Mouse (Mus musculus) retina, postnatal 7 days (tissue): Measurements from ENCODE around the gene Atf4.
A peak's percentile ranks its signal among the peaks of the same experiment; 100 is the strongest.

Source experiments
- DNase-seq: peaks from one replicate; pipeline ENCODE4 v3.0.0-alpha.2; 2012; ENCODE audit warnings: low read depth, low spot score

Gene Atf4

DNA sequence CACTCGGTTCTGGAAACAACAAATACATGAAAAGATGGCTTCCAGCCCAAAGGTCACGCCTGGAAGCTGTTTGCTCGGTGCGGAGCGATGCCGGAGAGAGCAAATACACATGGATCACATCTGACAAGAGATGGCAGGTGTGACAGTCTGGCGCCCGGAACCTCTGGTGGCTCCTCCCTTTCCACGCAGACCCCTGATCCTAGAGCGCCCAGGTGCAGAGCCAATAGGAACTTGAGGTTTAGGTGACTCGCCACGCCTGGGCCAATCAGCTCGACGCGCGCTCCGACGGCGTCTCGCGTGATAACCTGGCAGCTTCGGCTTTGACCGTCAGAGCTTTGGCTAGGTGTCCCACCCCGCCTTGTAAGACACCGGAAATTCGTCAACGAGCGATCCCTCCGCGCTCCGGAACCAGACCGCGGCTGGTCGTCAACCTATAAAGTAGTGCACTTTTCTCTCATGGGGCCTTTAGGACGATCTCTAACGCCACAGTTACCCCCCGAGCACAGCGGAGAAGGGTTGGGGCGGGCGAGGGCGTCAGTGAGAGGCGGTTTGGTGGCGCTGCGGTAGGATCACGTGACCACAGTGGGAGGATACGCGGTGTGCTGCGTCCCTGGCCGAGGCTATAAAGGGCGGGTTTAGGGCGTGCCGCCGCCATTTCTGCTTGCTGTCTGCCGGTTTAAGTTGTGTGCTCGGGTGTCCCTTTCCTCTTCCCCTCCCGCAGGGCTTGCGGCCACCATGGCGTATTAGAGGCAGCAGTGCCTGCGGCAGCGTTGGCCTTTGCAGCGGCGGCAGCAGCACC lies at the start of gene Atf4:
Gene Atf4 (plus strand): TSS at position 338 of the 799 bp plus-strand sequence.
- peak; percentile 98 for DNase-seq

DNA sequence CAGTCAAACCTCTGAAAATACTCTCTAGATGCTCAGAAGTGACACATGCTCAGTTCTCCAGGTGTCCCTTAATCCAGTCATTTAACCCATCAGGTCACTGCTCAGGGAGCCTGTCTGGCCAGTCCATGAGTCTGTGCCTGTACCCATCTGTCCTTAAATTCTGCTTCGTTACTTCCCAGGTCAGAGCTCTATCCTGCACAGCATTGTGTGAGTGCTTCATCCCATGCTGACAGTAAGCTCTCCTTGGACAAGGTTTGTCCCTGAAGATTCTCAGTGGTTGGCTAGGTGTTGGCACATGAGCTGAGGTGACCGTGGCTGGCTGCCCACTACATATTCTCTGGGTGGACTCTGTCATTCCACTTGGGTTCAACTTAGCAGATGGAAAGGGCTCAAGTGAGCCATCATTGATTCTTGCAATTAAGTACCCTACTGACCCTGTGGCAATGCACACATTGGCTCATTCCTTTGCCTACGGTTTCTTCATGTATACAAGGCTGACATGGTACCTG lies 48.9 kb upstream of the Atf4 start:
- no peak for DNase-seq

DNA sequence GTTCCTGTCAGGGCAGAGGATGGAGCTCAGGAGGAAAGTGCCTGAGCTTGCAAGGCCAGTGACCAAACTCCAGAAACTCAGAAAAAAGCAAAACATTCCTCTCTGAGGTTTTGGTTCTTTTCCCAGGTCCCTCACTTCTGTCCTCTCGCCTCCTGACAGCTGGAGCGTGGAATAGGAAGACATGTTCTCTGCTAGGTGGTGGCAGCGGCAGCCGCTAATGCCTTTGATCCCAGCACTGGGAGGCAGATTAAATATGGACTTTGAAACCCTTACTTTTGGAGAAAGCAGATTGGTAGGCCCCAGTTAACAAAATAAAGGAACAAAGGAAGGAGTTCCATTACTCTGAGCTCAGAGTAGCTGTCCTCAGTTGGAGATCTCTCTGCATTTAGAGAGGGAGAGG lies 46.5 kb upstream of the Atf4 start:
- no peak for DNase-seq

DNA sequence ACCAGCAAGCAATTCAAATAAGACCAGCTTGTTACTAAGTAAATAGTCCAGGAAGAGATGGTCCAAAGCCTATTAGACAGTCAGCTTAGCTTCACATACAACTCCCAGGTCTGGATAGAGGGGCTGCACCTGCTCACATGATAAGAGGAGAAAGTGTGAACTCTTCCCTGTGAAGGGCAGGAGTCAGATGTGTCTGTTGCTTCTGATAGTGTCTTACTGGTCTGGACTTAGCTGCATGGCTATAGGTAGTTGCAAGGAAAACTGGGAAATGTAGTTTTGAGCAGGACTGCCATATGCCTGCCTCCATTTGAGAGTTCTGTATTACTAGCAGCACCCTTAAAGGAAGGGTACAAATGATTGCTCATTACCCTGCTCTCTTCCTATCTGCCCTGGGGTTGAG lies 41.3 kb upstream of the Atf4 start:
- DNase-seq, result no peak

DNA sequence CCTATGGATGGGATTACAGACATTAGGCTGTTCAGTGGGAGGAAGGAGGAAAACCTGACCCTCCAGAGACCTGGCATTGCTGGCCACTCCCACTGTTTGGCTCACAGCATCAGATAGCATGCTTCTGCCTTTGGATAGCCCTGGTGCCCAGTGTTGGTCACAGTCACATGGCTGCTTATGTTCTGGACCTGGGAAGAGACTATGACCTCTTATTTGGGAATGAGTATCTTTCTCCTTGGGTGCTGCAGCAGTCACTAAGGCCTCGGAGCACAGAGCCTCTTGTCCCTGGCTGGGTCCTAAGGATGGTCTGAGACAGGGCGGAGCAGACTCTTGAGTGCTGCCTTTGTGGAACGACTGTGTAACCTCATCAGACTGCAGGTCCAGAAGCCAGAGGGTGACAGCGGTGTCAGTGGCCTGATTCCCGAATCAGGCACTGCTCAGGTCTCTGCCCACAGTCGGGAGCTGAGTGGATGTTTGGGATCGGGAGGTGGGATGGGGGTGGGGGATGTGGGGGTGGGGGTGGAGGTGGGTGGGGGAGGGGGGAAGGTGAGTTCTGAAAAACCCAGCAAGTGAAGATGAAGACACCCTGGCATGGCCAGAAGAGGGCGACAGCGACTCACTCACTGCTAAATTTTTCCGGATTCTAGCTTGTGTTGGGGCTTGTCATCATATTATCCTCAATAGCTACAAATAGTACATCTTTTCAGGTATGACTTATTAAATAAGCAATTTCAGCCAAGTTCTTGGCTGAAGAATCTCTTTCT lies 39.1 kb upstream of the Atf4 start:
- no peak for DNase-seq

DNA sequence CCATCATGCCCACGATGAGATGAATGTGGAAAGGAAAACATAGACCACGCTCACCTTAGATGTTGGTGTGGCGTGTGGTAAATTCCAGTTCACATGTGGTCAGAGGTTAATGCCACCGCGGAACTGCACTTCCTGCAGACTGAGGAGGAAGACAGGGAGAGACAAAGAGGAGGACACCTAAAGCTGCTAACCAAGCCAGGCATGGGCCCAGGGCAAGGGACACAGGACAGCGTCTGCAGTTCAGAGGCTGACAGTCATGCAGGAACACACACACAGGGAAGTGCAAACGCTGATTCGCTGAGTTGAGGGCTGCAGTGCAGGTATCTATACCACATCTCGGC lies 38.5 kb upstream of the Atf4 start:
- no peak for DNase-seq

DNA sequence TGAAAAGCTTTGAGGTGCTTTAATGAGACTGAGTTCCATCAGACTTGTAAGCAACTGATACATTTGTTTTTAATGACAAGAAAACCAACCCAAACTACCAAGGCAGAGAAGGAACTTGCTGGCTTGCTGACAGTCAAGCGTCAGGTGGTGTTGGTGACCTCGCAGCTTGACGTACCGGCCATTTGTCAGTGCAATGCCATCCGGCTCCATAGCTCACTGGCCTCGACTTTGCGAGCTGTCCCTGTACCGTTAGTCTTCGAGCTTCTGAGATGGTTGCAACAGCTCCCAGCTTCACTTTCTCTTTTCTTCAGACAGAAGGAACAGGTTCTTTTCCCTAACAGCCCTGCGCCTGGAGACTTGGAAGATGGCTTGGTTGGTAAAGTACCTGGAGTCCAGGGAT lies 37.5 kb upstream of the Atf4 start:
- DNase-seq, result no peak

DNA sequence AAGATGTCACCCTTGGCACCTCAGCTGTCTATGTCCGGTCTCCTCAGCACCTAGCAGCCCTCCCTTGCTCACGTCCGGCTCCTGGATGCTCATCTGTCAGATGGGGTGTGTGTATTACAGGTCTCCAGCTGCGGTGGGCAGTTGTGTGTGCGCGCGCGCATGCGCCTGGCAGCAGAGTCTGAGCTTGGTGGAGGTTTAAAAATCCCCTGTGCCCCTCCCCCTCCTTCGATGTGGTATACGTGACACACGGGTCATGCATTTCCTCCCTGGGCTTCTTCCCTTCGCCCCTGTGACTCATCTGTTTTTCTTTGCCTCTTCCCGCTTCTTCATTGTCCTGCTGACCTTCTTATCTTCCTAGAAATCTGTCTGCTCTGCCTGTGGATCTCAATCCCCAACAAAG lies 35.8 kb upstream of the Atf4 start:
- no peak for DNase-seq

DNA sequence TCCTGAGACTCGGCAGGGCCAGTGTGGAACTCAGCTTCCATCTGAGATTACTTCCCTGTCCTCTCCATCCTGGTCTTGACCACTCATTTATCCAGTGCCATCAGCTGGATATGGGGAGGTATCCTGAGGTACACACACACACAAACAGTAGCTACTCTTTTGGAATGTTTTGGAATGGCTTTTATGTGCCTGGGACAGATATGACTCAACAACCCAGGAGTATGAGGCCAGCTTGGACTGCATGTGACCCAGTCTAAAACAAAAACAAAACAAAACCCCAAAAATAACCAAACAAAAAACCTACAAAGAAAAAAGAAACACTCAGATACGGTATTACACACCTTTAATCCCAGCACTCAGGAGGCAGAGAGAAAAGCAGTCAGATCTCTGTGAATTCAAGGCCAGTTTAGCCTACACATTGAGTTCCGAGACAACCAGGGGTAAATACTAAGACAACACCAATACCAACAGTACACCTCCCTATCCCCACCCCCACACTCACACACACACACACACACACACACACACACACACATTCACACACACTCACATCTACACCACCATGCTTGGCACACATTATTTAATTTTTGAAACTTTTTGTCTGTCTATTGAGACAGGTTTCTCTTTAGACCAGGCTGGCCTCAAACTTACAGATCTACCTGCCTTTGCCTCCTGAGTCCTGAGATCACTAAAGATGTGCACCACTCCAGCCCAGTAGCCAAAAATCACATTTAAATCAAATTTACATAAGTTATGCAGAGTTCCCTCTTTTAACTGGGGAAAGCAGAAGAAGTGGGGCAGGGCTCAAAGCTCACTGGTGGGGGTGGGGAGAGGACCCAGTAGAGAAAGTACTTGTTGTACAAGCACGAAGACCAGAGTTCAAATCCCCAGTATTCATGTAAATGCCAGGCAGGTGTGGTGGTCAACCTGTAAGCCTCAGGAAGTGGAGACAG lies 35.0 kb upstream of the Atf4 start:
- DNase-seq, result no peak

DNA sequence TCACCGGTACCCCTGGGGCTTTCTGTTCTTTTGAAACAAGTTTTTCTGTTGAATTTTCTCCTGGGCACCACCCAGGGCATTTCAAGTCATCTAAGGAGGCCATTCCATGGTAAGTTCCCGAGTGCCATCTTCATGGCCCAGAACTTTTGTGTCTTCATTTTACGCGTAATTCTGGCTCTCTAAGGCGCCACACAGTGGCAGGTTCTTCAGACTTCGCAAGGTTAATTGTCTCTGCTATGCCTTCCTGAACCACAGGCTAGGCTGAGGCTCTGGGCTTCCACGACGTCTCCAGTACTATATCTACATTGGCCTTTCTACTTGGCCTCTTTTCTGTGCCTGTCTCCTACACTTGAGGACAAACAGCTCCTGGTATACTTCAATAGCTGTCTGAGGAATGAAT lies 34.0 kb upstream of the Atf4 start:
- no peak for DNase-seq

DNA sequence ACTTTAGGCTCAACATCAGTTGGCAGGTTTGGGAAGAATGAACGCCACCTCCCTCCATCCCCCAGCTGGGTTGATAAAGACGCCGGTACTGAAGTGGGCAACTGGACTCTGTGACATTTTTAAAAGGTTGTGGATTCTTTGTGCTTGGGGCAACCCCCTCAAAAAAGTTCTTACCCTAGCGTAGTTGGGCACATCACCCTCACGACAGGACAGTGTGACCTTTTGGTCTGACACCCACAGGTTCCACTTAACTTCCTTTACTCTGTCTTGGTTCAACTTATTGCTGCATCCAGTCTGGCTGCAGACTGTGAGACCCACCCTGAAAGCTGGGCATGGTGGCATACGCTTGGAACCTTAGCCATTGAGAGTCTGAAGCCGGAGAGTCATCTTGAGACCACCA lies 31.2 kb upstream of the Atf4 start:
- DNase-seq, result no peak

DNA sequence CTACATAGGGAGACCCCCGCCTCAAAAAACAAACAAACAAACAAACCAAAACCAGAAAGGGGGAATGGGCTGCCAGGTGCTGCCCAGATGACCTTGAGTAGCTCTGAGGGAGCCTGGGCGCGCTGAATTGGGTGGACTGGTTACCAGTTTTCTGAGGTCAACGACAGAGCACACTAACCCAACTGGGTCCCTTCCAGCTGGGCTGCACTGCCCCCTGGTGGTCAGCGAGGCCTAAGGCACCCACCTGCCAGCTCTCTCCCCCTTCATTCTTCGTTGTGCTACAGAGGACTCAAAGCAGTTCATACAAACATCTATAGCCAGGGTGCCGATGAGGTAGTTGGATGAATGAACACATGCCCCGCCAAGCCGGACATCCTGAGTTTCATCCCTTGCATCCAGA lies 29.8 kb upstream of the Atf4 start:
- peak; percentile 72 for DNase-seq

DNA sequence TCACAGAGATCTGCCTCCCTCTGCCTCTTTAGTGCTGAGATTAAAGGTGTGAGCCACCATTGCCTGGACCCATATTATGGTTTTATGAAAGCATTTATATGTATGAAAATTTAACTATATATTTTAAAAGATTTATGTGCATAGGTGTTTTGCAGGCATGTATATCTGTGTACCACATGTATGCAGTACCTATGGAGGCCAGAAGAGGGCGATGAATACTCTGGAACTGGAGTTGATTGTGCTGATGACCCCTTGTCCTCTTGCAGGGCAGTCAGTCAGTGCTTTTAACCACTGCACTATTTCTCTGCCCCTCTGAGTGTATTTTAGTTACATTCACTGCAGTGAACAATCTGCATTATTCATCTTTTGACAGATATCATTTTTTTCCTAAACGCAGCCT lies 29.2 kb upstream of the Atf4 start:
- DNase-seq, result peak; percentile 71

DNA sequence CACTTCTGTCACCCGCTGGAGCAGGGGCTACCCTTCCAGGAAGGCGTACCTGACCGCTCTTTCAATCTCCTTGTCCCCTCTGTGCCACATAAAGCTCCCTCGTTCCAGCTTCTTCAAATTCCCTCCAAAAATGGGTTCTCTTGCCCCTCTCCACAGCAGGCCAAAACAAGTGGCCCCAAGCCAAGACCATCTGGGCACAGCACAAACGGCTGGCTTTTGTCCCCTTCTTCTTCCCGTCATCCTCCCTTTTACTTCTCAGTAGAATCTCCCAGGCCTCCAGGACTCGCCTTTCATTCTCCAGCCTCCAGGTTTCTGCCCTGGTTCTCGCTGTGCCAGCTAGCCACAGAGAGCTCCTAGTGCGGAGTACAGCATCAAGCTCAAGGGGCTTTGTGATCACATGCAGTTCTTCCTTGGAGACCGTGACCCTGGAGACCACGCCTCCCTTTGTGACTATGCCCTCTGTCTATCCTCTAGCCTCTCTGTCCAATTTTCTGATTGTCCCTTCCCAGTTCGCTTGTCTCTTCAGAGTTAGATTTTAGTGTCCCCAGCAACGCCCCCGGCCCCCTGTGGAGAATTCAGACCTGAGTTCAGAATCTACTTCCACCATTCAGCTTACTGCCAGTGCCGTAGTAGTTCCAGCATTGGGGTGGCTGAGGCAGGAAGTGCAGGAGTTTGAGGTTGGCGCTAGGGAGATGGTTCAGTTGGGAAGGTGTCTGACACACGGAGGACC lies 26.7 kb upstream of the Atf4 start:
- DNase-seq, result no peak

DNA sequence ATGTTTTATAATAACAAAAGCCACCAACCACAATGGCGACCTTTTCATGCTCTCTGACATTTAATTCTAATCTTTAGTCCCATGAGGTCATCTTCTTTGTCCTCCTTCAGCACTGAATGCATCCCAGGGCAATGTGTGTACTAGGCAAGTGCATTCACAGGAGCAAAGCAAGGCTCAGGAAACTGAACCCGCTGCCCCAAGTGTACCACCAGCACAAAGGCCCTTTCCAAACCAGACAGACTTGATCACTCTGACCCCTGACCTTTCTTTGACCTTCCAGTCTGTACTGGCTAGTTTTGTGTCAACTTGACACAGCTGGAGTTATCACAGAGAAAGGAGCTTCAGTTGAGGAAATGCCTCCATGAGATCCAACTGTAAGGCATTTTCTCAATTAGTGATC lies 22.7 kb upstream of the Atf4 start:
- DNase-seq, result no peak

DNA sequence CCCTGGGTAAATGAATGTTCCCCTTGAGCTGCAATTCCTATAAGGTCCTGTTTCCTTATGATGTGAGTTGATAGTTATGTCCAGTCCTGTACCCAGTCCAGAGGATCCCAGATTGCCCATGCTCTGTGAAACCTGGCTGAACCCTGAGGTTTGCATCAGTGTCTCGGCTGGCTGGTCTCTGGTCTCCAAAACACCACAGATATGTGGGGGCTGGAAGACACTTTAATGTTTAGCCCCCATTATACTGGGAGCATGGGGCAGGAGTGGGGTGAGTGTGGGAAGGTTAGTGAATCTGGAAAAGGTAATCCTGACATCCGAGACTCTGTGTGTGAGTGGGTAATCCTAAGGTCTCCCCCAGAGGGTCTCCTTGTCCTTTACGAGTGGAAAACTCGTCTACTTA lies 21.9 kb upstream of the Atf4 start:
- DNase-seq, result no peak

DNA sequence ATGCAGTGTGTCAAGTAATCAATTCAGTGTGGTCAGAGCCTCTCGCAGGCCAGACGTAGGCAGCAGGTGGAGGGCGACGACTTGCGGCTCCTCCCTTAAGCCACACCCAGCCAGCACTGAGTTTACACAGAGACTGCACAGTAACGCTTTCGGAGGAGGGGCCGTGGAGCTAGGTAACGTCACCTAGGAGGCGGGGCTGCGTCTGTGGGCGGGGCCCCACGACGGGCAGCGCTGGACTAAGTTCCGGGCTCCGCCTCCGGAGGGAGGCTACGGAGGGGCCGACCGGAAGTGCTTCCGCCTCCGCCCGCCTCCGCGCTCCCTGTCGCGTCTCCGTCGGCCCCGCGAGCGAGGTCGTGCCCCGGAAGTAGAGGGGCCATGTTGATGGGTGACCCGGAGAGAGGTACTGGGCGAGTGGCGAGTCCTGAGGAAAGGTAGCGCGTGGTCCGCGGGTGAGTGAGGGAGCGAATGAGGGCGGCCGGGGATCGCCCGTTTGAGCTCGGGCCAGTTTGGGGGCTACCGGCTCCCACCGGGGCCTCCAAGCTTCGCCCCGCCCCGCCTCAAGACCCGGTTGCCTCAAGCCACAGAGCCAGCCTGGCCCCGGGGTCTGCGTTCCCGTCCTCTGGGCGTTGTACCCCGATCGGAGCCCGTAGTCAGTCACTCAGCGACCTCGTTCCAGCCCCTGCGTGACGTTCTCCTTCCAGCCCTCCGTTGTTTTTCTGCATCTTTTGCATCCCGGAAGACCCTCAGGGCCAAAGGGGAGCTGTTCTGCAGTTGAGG lies 21.1 kb upstream of the Atf4 start, which contains the start of gene Mief1:
Gene Mief1 (plus strand): TSS at position 286 of the 777 bp plus-strand sequence.
- DNase-seq, result peak; percentile 93

DNA sequence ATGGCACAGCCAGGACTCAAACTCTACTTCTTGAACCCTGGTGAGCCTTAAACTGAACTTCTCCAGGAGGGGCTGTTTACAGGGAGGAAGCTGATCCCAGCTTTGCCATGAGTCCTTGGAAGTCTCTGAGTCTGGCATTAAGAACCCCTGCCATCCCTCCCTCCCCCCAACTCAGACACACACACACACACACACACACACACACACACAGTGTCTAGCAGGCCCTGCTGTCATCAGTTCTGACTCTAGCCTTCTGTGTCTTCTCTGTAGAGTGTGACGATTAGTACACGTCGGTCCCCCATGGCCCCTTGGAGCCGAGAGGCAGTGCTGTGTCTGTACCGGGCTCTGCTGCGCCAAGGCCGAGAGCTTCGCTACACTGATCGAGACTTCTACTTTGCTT lies 19.4 kb upstream of the Atf4 start, which contains the start of gene AC140267.1:
Gene AC140267.1 (plus strand): TSS at position 301 of the 400 bp plus-strand sequence.
- DNase-seq, result no peak

DNA sequence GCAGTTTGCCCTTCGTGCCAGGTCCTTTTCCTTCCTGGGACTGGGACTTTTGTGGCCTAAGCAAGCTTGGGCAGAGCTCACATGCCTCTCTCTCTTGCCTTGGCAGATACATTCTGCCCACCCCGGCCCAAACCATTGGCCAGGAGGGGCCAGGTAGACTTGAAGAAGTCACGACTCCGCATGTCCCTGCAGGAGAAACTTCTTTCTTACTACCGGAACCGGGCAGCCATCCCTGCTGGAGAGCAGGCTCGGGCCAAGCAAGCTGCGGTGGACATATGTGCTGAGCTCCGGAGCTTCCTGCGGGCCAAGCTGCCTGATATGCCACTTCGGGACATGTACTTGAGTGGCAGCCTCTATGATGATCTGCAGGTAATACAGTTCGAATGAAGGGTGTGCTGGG lies 6.8 kb upstream of the Atf4 start:
- no peak for DNase-seq

DNA sequence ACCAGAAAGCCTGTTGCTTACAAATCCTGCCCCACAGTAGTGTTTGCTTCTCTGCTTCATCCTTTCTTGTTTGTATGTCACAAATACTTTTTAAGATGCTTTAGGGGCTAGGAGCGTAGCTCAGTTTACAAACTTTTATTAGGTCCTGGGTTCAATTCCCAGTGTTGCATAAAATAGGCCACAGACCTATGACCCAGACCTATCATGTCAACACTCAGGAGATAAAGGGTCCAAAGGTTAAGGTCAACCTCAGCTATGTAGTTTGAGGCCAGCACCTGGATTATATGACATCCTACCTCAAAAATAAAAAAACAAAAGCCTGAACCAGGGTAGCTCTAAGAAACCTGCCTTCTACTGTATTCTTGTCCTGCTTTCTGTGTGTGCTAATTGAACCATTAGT lies 6.4 kb upstream of the Atf4 start:
- no peak for DNase-seq
